Mouse (Mus musculus) lung, embryonic 15.5 days (tissue): ENCODE results near the gene Spred2. TPM values are rescaled to one million over a fixed set of nuclear protein-coding genes. Genes with fewer than 3 reads are reported as not detected.
A peak's percentile ranks its signal among the peaks of the same experiment; 100 is the strongest.

Experiments used
- ATAC-seq: fragments of 200-750 bp; cut with Nextera tagmentation; 2 replicates; pipeline ENCODE4 v1.8.0; 2017; ENCODE audit warnings: moderate number of reproducible peaks, borderline replicate concordance; ENCODE audit not compliant: low FRiP score, low TSS enrichment; ENCODE audit errors: extremely low read depth
- H3K27ac ChIP-seq: fragments of 300-500 bp; sonication (generic); 2 replicates; pipeline ENCODE4 v1.5.1; 2015; ENCODE audit warnings: moderate library complexity, mild to moderate bottlenecking, inconsistent platforms
- H3K27me3 ChIP-seq: fragments of 300-500 bp; sonication (generic); 2 replicates; pipeline ENCODE4 v1.6.1; 2015; ENCODE audit warnings: inconsistent platforms
- H3K36me3 ChIP-seq: fragments of 300-500 bp; sonication (generic); 2 replicates; pipeline ENCODE4 v1.6.1; 2015; ENCODE audit warnings: inconsistent platforms
- H3K4me1 ChIP-seq: fragments of 300-500 bp; sonication (generic); 2 replicates; pipeline ENCODE4 v1.6.1; 2015; ENCODE audit warnings: inconsistent platforms
- H3K4me2 ChIP-seq: fragments of 300-500 bp; sonication (generic); 2 replicates; pipeline ENCODE4 v1.6.1; 2015; ENCODE audit warnings: inconsistent platforms, mild to moderate bottlenecking, moderate library complexity
- H3K4me3 ChIP-seq: fragments of 300-500 bp; sonication (generic); 2 replicates; pipeline ENCODE4 v1.5.1; 2015; ENCODE audit warnings: mild to moderate bottlenecking, inconsistent platforms
- H3K9ac ChIP-seq: fragments of 300-500 bp; sonication (generic); 2 replicates; pipeline ENCODE4 v1.6.1; 2015; ENCODE audit warnings: inconsistent platforms
- H3K9me3 ChIP-seq: fragments of 300-500 bp; sonication (generic); 2 replicates; pipeline ENCODE4 v1.6.1; 2016; ENCODE audit warnings: inconsistent platforms
- WGBS: fragments of 180-500 bp; shearing (Covaris S2); methylation state at CpG from one replicate; pipeline ENCODE4 v1.1.7; 2015; 5-methylcytosine and 5-hydroxymethylcytosine counted together
- polyA plus RNA-seq: library from polyadenylated mRNA; unstranded; fragments of >200 nt; fragmentation: Nextera tagmentation; extraction: Ambion mirVana; gene quantifications from 2 replicates; pipeline ENCODE4 v1.2.1, GENCODE M21; 2015

Gene Spred2
- polyA plus RNA-seq, 1 experiment from 2014 or later = 6.3 TPM

DNA sequence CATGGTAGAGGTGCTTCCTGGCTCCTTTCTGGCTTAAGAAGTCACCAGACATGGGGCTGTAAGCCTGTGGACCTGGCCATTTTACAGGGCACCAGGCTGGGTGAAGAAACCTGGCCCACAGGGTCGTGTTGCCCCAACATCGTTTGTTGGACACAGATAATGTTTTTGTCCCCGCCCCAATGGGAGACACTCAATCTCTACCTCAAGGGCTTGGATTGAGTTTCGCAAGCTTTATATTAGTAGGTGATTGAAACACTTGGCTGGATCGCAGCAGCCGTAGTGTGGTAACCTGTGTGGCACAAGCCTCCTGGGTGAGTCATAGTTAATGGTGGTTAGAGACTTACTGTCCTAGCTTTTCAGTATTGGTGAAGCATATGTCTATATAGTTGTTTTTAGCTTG is 36.9 kb downstream of the Spred2 start:
- Histone ChIP-seq H3K4me2 (no peak overlapping the region), H3K9ac (no peak overlapping the region), H3K4me3 (no peak overlapping the region), H3K9me3 (no peaks in the 10 kb centered on the region), H3K27me3 (no peaks in the 10 kb centered on the region), H3K4me1 (peaks cover 61% of the 10 kb centered on the region), H3K27ac (no peak overlapping the region), H3K36me3 (no peaks in the 10 kb centered on the region)
- ATAC-seq = no peak
- 88% methylated on average over 6 of the region's 6 CpGs for WGBS

DNA sequence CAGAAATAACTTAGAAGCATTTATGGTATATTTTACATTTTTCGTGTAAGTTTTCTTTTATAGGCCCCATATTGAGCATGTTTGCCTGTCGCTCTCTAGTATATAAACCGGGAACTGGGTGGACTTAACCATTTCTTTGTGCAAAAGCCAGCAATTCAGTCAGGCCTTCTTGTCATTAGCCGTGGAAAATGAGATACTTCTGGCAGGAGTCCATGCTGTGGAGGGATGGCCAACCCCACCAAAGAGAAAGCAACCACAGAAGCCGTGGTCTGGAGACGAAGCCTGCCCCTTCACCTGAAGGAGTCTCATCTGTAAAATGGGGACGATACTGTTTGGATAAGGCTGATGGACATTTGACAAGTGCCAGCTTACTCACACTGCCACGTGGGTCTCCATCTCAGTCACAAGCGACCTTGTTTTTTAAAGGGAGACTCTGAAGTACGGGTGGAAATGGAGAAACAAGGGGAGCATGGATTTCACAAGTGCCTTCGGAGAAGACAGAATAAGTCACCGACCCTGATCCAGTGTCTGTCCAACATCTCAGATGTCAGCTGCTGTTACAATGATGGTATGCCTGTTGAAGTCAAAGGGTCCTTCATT is 37.7 kb downstream of the Spred2 start:
- Histone ChIP-seq H3K4me3 (no peak overlapping the region), H3K27me3 (no peaks in the 10 kb centered on the region), H3K9me3 (no peaks in the 10 kb centered on the region), H3K4me2 (no peak overlapping the region), H3K4me1 (peaks cover 68% of the 10 kb centered on the region), H3K27ac (no peak overlapping the region), H3K36me3 (no peaks in the 10 kb centered on the region), H3K9ac (no peak overlapping the region)
- ATAC-seq = no peak
- WGBS = 60% methylated on average over 12 of the region's 12 CpGs

DNA sequence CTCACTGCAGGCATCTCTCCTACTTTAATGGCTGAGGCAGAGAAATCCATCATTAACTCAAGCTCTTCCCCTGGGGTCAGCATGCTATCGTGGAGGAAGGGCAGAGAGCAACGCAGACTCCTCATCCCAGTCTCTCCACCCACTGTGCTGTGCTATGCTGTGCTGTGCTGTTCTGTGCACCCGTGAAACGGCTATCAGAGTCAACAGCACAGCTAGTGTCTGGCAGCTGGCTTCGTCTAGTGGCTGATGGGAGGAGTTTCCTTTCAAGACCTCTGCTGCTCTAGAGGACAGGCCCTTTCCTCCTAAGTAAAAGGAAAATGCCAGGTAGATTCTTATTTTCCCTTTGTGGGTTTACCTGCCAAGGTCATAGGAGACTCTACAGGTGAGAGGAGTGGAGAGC is 38.6 kb downstream of the Spred2 start:
- 0 out of 2 replicates have a peak overlapping the region, but pooled peaks have one; percentile 57 for H3K27ac ChIP-seq
- ATAC-seq = peak; percentile 50; the same call in 1 of the 2 replicates
- WGBS = 13% methylated on average over 5 of the region's 5 CpGs
- no peak overlapping the region; the same call in 1 of the 2 replicates for H3K9ac ChIP-seq
- no peaks in the 10 kb centered on the region for H3K27me3 ChIP-seq
- no peaks in the 10 kb centered on the region for H3K36me3 ChIP-seq
- H3K4me1 ChIP-seq = peaks cover 66% of the 10 kb centered on the region
- H3K9me3 ChIP-seq = no peaks in the 10 kb centered on the region
- H3K4me3 ChIP-seq = no peak overlapping the region
- H3K4me2 ChIP-seq = no peak overlapping the region; the same call in 1 of the 2 replicates

DNA sequence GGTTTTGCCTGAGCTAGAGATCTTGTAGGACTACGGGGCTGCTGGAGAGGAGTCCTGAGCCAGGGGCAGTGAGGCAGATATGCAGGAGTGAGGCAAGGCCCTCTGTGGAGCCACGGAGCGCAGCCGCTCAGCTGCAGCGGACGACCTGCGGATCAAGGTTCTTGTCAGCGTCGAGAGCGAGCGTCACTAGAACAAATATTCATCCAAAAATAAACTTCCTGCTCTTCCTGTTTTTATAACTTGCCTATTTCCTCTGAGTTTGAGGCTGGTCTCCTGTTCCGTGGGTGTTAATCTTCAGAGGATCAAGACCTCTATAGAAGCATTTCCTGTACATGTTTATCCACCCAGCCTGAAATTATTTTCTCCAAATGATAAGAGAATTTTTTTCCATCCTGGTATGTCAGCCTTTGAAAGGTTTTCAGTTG is 39.6 kb downstream of the Spred2 start:
- Histone ChIP-seq H3K36me3 (no peaks in the 10 kb centered on the region), H3K4me1 (peaks cover 66% of the 10 kb centered on the region), H3K9me3 (no peaks in the 10 kb centered on the region), H3K27ac (peak overlapping the region; percentile 57), H3K4me3 (no peak overlapping the region), H3K4me2 (peak overlapping the region; percentile 34; the same call in 1 of the 2 replicates), H3K27me3 (no peaks in the 10 kb centered on the region), H3K9ac (no peak overlapping the region)
- no peak for ATAC-seq
- WGBS = 11% methylated on average over 12 of the region's 12 CpGs

DNA sequence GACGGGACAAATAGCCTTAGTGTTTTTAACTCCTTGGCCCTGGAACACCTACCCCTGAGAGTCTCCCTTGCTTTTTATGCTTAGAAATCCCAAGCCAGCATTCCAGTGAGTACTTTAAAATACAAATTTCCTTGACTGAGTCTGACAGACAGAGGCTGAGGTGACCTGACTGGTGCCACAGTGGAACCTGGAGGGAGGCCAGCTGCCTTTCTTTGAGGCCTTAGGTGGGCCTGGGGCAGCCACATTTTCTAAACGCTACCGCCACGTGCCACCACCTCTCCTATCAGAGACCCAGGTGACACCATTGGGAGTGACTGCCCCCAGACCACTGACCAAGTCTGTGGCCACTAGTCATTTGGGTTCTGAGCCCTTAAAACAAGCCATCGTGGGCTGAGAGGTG is 40.2 kb downstream of the Spred2 start:
- ATAC-seq = no peak
- peak overlapping the region; percentile 47 for H3K27ac ChIP-seq
- H3K4me3 ChIP-seq = no peak overlapping the region
- H3K4me1 ChIP-seq = peaks cover 70% of the 10 kb centered on the region
- H3K9ac ChIP-seq = no peak overlapping the region
- H3K9me3 ChIP-seq = no peaks in the 10 kb centered on the region
- H3K27me3 ChIP-seq = no peaks in the 10 kb centered on the region
- H3K36me3 ChIP-seq = no peaks in the 10 kb centered on the region
- H3K4me2 ChIP-seq = no peak overlapping the region
- 72% methylated on average over 5 of the region's 5 CpGs for WGBS

DNA sequence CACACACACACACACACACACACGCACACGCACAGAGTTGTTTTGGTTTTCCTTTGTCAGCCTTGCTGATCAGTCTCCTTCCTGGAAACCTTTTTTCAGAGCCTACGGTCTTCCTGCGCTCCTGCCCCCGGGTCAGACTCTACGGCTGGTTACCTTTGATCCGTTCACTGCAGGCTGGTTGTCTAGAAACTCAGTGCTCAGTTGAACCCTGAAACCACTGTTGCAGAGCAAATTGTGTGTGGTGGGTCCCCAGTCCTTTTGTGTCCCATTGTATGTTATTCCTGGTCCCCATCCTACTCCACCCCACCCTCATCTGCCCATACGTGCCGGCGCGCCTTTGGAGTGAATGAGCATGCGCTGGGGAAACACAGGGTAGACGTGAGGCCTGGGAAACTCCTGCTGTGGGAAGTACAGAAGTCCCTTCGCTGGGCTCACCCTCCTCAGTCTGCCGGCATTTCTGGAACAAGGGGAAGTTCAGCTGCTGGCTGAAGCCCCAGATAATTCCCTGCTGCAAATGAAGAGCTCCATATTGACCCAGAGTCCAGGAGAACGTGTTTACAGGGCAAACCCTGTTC is 40.9 kb downstream of the Spred2 start:
- no peak overlapping the region; the same call in 1 of the 2 replicates for H3K4me2 ChIP-seq
- ATAC-seq = no peak

DNA sequence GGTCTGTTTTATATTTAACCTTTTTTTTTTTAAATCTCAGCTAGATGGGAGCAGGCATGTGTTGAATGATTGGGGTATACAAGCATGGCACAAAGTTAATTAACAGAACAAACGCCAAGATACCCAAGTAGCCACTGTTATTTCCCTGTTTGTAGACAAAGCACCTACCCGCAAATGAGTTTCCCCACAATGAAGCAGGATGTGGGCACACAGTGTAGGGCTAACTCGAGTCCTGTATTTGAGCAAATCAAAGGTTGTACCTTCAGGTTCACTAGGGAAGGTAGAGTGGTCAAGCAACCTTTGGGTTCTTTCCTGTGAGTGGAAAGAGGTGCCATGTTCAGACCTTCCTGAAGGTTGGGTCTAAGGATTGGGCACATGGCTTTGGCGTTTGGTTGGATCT is 41.5 kb downstream of the Spred2 start:
- WGBS = 79% methylated on average over 4 of the region's 4 CpGs
- Histone ChIP-seq H3K4me1 (peaks cover 59% of the 10 kb centered on the region), H3K4me2 (no peak overlapping the region), H3K27me3 (no peaks in the 10 kb centered on the region), H3K9ac (no peak overlapping the region), H3K36me3 (no peaks in the 10 kb centered on the region), H3K4me3 (no peak overlapping the region), H3K27ac (no peak overlapping the region; the same call in 1 of the 2 replicates), H3K9me3 (no peaks in the 10 kb centered on the region)
- ATAC-seq = no peak

More for the DNA sequence above, 40.9 kb downstream of the Spred2 start:
- no peaks in the 10 kb centered on the region for H3K9me3 ChIP-seq
- H3K27me3 ChIP-seq = no peaks in the 10 kb centered on the region
- H3K4me1 ChIP-seq = peaks cover 63% of the 10 kb centered on the region
- no peak overlapping the region for H3K4me3 ChIP-seq
- H3K27ac ChIP-seq = peak overlapping the region; percentile 47
- 59% methylated on average over 16 of the region's 16 CpGs for WGBS
- no peak overlapping the region for H3K9ac ChIP-seq
- no peaks in the 10 kb centered on the region for H3K36me3 ChIP-seq

DNA sequence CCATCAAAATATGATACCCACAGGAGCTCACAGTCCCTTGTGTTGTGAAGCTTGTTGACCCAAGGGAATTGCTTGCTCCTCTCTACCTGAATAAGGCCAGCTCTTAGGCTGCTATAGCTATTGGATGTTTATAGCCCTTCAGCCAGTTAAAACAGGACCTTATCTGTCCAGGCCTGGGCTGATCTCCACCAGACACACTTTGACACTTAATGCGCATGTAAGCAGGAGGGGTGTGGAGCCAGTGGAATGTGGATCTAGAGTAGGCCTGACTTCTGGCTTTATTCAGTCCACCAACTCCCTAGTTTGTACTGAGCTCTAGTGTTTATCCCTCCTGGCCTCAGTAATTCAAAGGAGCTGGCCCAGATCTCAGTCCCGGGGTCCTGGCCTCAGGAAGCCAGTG is 42.1 kb downstream of the Spred2 start:
- Histone ChIP-seq H3K4me3 (no peak overlapping the region), H3K36me3 (no peaks in the 10 kb centered on the region), H3K9me3 (no peaks in the 10 kb centered on the region), H3K9ac (no peak overlapping the region), H3K4me2 (no peak overlapping the region), H3K27ac (no peak overlapping the region), H3K27me3 (no peaks in the 10 kb centered on the region), H3K4me1 (peaks cover 54% of the 10 kb centered on the region)
- ATAC-seq = no peak
- 65% methylated on average over 2 of the region's 2 CpGs for WGBS

DNA sequence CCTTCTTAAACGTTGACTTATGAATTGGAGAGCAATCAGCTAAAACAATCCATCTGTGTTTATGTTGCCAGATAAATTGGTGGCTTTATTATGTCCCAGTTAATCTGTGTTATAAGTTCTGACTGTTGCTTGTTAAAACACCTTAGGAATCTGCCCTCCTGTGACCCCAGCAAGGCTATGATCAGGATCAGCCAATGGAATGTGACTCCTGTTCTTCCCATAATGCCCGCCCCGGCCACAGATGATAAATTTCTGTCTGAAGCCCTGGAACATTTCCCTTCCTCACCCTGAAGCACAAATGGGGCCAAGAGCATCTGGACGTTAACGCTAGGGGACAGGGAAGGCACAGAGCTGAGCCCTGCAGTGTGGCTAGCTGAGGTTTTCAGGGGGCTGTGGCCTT is 45.4 kb downstream of the Spred2 start:
- Histone ChIP-seq H3K9ac (no peak overlapping the region), H3K4me3 (no peak overlapping the region), H3K9me3 (no peaks in the 10 kb centered on the region), H3K4me2 (no peak overlapping the region), H3K4me1 (peaks cover 21% of the 10 kb centered on the region), H3K27ac (no peak overlapping the region), H3K36me3 (no peaks in the 10 kb centered on the region), H3K27me3 (no peaks in the 10 kb centered on the region)
- 17% methylated on average over 5 of the region's 5 CpGs for WGBS
- no peak for ATAC-seq

DNA sequence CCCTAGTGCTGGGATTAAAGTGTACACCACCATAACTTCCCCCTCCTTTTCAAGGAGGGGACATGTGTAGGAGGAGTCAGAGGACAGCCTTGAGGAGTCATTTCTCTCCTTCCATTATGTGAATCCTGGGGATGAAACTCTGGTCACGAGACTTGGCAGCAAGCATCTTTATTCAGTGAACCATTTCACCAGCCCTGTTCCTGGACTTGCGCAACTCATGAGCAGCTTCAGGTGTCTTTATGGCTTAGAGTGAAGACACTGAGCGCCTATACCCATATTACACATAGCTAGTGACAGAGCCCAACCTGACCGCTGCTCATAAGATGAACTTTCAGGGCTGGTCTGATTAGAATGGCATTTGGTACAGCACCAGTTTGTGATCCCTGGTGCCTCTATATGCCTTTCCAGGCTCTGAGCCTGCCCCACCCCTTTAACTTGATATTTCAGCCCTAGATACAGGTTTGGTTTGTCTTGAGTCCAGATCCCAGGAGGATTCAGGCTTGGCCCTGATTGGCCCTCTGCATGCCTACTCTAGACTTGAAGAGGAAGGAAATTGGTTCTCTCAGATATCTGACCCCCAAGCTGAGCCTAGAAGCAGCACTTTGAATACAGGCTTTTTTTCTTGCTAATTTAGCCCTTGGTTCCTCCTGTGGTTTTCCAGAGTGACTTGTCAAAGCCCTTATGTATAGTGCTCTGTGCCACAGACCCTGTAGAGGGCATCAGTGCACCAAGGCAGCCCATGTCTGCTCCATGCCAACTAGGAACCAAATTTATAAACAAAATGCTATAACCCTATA is 48.0 kb downstream of the Spred2 start:
- Histone ChIP-seq H3K4me2 (no peak overlapping the region), H3K9me3 (no peaks in the 10 kb centered on the region), H3K9ac (no peak overlapping the region), H3K4me3 (no peak overlapping the region), H3K27ac (no peak overlapping the region), H3K36me3 (no peaks in the 10 kb centered on the region), H3K27me3 (no peaks in the 10 kb centered on the region), H3K4me1 (peaks cover 5% of the 10 kb centered on the region; the same call in 1 of the 2 replicates)
- WGBS = 89% methylated on average over 4 of the region's 4 CpGs
- peak; percentile 59; the same call in 1 of the 2 replicates for ATAC-seq

DNA sequence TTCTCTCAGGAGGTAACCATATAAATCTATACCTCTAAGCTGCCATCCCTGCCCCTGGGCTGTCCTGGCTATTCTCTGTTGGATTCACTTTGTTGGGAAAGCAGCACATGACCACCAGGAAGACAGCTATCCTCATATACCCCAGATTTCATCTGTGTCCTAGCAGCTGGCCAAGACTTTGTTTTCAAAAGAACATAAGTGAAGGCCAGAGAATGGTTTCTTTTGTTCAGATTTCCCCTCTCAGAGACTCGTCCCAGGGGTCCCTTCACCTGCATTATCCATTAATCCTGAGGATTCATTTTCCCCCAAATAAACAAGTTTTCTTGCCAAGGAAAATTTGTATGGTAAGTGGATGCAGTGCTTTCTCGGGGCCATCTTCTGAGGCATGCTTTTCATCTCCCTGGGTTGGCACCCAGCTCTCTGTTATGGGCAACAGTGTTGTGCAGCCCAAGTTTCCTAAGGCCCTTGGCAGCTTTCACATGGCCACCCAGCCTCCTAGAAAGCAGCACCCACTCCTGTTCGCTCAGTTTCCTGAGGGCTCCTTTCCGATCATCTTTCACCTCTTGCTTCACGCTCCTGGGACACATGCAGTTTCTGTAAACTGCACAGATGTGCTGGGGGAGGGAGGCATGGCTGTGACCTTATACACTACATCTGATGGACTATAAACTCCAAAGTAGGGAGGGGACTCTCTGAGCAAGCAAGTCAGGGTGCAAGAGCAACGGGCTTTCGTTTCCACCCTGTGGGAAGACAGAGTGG is 49.0 kb downstream of the Spred2 start:
- H3K4me3 ChIP-seq = no peak overlapping the region
- no peaks in the 10 kb centered on the region for H3K36me3 ChIP-seq
- H3K4me1 ChIP-seq = peaks cover 14% of the 10 kb centered on the region
- no peaks in the 10 kb centered on the region for H3K9me3 ChIP-seq
- no peak overlapping the region for H3K27ac ChIP-seq
- no peaks in the 10 kb centered on the region for H3K27me3 ChIP-seq
- H3K4me2 ChIP-seq = no peak overlapping the region
- no peak for ATAC-seq
- H3K9ac ChIP-seq = no peak overlapping the region
- WGBS = 60% methylated on average over 7 of the region's 7 CpGs
